Mouse (Mus musculus): ENCODE data around the gene Extl2.

The Extl2 gene

GRCm38 (mm10) chr3:116009622-116010344, 2.5 kb downstream of the Extl2 start:
- DNase-seq: peak; percentile 18 to 36

- no peak for DNase-seq
Observed at GRCm38 (mm10) chr3:116014901-116015300, 7.6 kb downstream of the Extl2 start.

GRCm38 (mm10) chr3:116016116-116016515, 8.9 kb downstream of the Extl2 start:
- DNase-seq: peak; percentile 59 to 64

GRCm38 (mm10) chr3:116018606-116019005, 11.3 kb downstream of the Extl2 start:
- DNase-seq: peak; percentile 39 to 46

- DNase-seq: no peak
Observed at GRCm38 (mm10) chr3:116019136-116019535, 11.9 kb downstream of the Extl2 start.

GRCm38 (mm10) chr3:116024236-116024635, 17.0 kb downstream of the Extl2 start:
- no peak for DNase-seq

GRCm38 (mm10) chr3:116024669-116025068, 17.4 kb downstream of the Extl2 start:
- DNase-seq: no peak

GRCm38 (mm10) chr3:116025701-116026100, 18.4 kb downstream of the Extl2 start:
- DNase-seq: peak; percentile 52 to 55

GRCm38 (mm10) chr3:116026996-116027395, 19.7 kb downstream of the Extl2 start:
- no peak for DNase-seq

GRCm38 (mm10) chr3:116030152-116030788, 23.0 kb downstream of the Extl2 start:
- DNase-seq: no peak

GRCm38 (mm10) chr3:116033218-116033870, 26.1 kb downstream of the Extl2 start:
- no peak for DNase-seq

- DNase-seq: peak; percentile 40 to 76
Observed at GRCm38 (mm10) chr3:116033871-116034222, 26.6 kb downstream of the Extl2 start.

- peak; percentile 18 to 40 for DNase-seq
Observed at GRCm38 (mm10) chr3:116040776-116041175, 33.5 kb downstream of the Extl2 start.

GRCm38 (mm10) chr3:116046000-116046399, 38.7 kb downstream of the Extl2 start:
- no peak for DNase-seq

- no peak for DNase-seq
Observed at GRCm38 (mm10) chr3:116047034-116047433, 39.8 kb downstream of the Extl2 start.

GRCm38 (mm10) chr3:116057078-116057477, 49.8 kb downstream of the Extl2 start:
- DNase-seq: no peak

GRCm38 (mm10) chr3:116060320-116060719, 53.1 kb downstream of the Extl2 start:
- no peak for DNase-seq

- no peak for DNase-seq
Observed at GRCm38 (mm10) chr3:116062141-116062540, 54.9 kb downstream of the Extl2 start.

- DNase-seq: no peak
Observed at GRCm38 (mm10) chr3:116072584-116072983, 65.3 kb downstream of the Extl2 start.

- DNase-seq: no peak
Observed at GRCm38 (mm10) chr3:116076739-116077138, 69.5 kb downstream of the Extl2 start.

GRCm38 (mm10) chr3:116078490-116078889, 71.2 kb downstream of the Extl2 start:
- DNase-seq: no peak
